24 mouse cellular contexts compared by ENCODE assay signal in the genomic region with DNA sequence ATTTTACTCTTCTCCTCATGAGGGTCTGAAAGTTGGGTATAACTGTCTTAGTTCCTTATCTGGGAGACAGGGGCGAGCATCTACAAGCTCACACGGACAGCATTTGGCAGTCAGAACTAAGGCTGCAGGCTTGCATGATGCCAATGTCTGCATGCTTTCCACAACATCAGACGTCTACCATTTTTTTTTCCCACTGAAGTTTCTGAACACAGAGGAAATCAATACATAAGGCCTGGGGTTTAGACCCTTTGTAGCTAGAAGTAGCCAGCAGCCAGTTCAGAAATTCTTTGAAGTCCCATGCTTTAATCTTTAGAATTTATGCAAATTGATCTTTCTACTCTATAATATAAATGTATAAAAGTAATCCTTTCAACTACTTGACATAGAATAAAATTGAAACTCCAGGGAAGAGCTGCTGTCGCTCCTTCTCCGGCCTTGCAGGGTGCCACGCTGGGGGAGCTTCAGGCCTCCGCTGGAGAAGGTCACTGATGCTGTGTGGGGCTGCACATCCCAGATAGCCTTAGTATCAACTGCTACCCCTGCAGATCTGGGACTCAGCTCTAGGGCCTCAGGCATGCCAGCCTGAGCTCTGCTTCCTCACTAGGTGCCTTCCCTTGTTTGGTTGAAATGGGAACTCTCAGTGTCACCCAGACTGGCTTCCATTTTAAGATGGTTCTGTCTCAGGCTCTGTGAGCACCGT.
"Had no signal": no experiment of that assay in that cellular context is flagged by ENCODE, and none has a peak within 500 bp of the region (broad histone marks: within the 10 kb centered on the region; RNA-seq: fewer than 3 reads in every experiment).

No protein-coding gene starts in this region.

- H3K27me3 ChIP-seq: heart, embryonic 12.5 days; kidney, embryonic 15.5 days; limb, embryonic 13.5 days; limb, embryonic 15.5 days had no signal

- H3K36me3 ChIP-seq: heart, embryonic 10.5 days; heart, embryonic 12.5 days; hindbrain, embryonic 10.5 days; hindbrain, embryonic 12.5 days; kidney, embryonic 15.5 days; limb, embryonic 13.5 days; limb, embryonic 15.5 days had no signal

- DNase-seq: gastrocnemius, postnatal 10 days; gastrocnemius, postnatal 25 days; heart, adult 18-20 months; heart, postnatal 10 days; heart, postnatal 4 days; kidney, adult 11 months; kidney, adult 2 months; kidney, adult 9 months; kidney, postnatal 14 days; kidney, postnatal 36 days; layer of hippocampus, adult 9-11 months; layer of hippocampus, postnatal 36 days; left cerebral cortex, postnatal 4 days had no signal

- ATAC-seq: hindbrain, embryonic 16.5 days; intestine, embryonic 16.5 days had no signal

- H3K4me2 ChIP-seq: heart, embryonic 12.5 days; hindbrain, embryonic 12.5 days; hindbrain, embryonic 14.5 days; kidney, embryonic 15.5 days; limb, embryonic 13.5 days; limb, embryonic 15.5 days had no signal

- H3K4me1 ChIP-seq: hindbrain, embryonic 12.5 days; kidney, embryonic 15.5 days; limb, embryonic 13.5 days; limb, embryonic 15.5 days had no signal

- H3K4me3 ChIP-seq: heart, embryonic 10.5 days; heart, embryonic 12.5 days; hindbrain, embryonic 10.5 days; hindbrain, embryonic 12.5 days; kidney, embryonic 15.5 days; limb, embryonic 13.5 days; limb, embryonic 15.5 days had no signal

- H3K27ac ChIP-seq: heart, embryonic 10.5 days; hindbrain, embryonic 10.5 days; hindbrain, embryonic 12.5 days; hindbrain, embryonic 14.5 days; kidney, embryonic 15.5 days; kidney, postnatal 0 days; limb, embryonic 13.5 days; limb, embryonic 15.5 days had no signal

- H3K9ac ChIP-seq: heart, embryonic 12.5 days; hindbrain, embryonic 12.5 days; hindbrain, embryonic 14.5 days; kidney, embryonic 15.5 days; limb, embryonic 13.5 days; limb, embryonic 15.5 days had no signal

- H3K9me3 ChIP-seq: heart, embryonic 10.5 days; heart, embryonic 12.5 days; hindbrain, embryonic 10.5 days; hindbrain, embryonic 12.5 days; kidney, embryonic 15.5 days; limb, embryonic 13.5 days; limb, embryonic 15.5 days had no signal
